Mouse (Mus musculus) heart, embryonic 16.5 days (tissue): ENCODE results near the gene Cdhr2. TPM values are rescaled to one million over a fixed set of nuclear protein-coding genes. Genes with fewer than 3 reads are reported as not detected.

Experiments
- ATAC-seq: fragments of 200-750 bp; cut with Nextera tagmentation; replicated peaks from 2 replicates; pipeline ENCODE4 v1.8.0; 2017; ENCODE audit warnings: moderate number of reproducible peaks; ENCODE audit not compliant: insufficient read depth, low FRiP score; ENCODE audit errors: extremely low read depth
- H3K27ac ChIP-seq: fragments of 300-500 bp; sonication (generic); 2 replicates; pipeline ENCODE4 v1.5.1; 2014; ENCODE audit warnings: mild to moderate bottlenecking, low read length, control low read depth, moderate library complexity
- H3K27me3 ChIP-seq: fragments of 300-500 bp; sonication (generic); 2 replicates; pipeline ENCODE4 v1.6.1; 2014; ENCODE audit warnings: low read length, mixed read lengths; ENCODE audit not compliant: control insufficient read depth, insufficient read depth
- H3K36me3 ChIP-seq: fragments of 300-500 bp; sonication (generic); 2 replicates; pipeline ENCODE4 v1.6.1; 2014; ENCODE audit not compliant: control insufficient read depth, insufficient read depth
- H3K4me1 ChIP-seq: fragments of 300-500 bp; sonication (generic); 2 replicates; pipeline ENCODE4 v1.6.1; 2014; ENCODE audit warnings: low read length, mixed read lengths; ENCODE audit not compliant: control insufficient read depth, insufficient read depth
- H3K4me2 ChIP-seq: fragments of 300-500 bp; sonication (generic); 2 replicates; pipeline ENCODE4 v1.6.1; 2014; ENCODE audit warnings: low read depth, mild to moderate bottlenecking, control low read depth, low read length
- H3K4me3 ChIP-seq: fragments of 300-500 bp; sonication (generic); 2 replicates; pipeline ENCODE4 v1.5.1; 2014; ENCODE audit warnings: mild to moderate bottlenecking, control low read depth, low read length
- H3K9ac ChIP-seq: fragments of 300-500 bp; sonication (generic); 2 replicates; pipeline ENCODE4 v1.6.1; 2014; ENCODE audit warnings: low read length, control low read depth
- H3K9me3 ChIP-seq: fragments of 300-500 bp; sonication (generic); replicated peaks from 2 replicates; pipeline ENCODE4 v1.6.1; 2016; ENCODE audit warnings: low read length; ENCODE audit not compliant: control insufficient read depth
- WGBS: fragments of 180-500 bp; shearing (Covaris S2); extraction: QIAGEN DNeasy Blood & Tissue Kit; methylation state at CpG from one replicate; pipeline ENCODE4 v1.1.7; 2014; 5-methylcytosine and 5-hydroxymethylcytosine counted together
- polyA plus RNA-seq: library from polyadenylated mRNA; unstranded; fragments of >200 nt; fragmentation: Nextera tagmentation; extraction: Ambion mirVana; gene quantifications from 2 replicates; pipeline ENCODE4 v1.2.1, GENCODE M21; 2015

Cdhr2 gene
- 0.04 and 0.89 TPM in 2 replicates for polyA plus RNA-seq

- no peak for ATAC-seq
- Histone ChIP-seq H3K4me1 (no peaks in the 10 kb centered on the region), H3K4me3 (no peak within 1 kb of the TSS), H3K36me3 (no peaks in the 10 kb centered on the region), H3K27me3 (peaks cover 5% of the 10 kb centered on the region; the same call in 1 of the 2 replicates), H3K27ac (no peak within 1 kb of the TSS), H3K4me2 (no peak within 1 kb of the TSS), H3K9me3 (no peaks in the 10 kb centered on the region), H3K9ac (no peak within 1 kb of the TSS)
- WGBS: 69% methylated on average over 5 of the region's 5 CpGs
Measured at GRCm38 (mm10) chr13:54701243-54701642, at the start of gene Cdhr2. Gene Cdhr2 (plus strand): TSS chr13:54701461.

DNA sequence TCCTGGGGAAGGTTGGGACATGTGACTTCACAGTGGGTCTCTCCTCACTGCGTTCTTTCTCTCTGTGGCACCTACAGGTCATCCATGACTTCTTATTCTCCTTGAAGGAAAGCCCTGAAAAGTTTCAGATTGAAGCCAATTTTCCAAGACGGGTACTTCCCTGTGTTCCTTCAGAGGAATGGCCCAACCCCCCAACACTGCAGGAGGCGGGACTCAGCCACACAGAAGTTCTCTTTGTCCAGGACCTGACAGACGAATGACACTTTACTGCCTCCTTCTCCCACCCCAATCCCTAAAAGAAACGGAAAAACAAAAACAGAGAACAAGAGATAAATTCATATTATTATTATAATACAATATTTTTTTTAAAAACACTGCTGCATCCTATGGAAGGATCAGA lies 40.4 kb upstream of the Cdhr2 start:
- Histone ChIP-seq H3K27ac (no peak overlapping the region), H3K27me3 (no peaks in the 10 kb centered on the region), H3K4me2 (no peak overlapping the region), H3K9me3 (no peaks in the 10 kb centered on the region), H3K4me3 (no peak overlapping the region), H3K9ac (no peak overlapping the region), H3K36me3 (peaks cover 52% of the 10 kb centered on the region), H3K4me1 (no peaks in the 10 kb centered on the region)
- WGBS: 75% methylated on average over 5 of the region's 5 CpGs
- no peak for ATAC-seq

DNA sequence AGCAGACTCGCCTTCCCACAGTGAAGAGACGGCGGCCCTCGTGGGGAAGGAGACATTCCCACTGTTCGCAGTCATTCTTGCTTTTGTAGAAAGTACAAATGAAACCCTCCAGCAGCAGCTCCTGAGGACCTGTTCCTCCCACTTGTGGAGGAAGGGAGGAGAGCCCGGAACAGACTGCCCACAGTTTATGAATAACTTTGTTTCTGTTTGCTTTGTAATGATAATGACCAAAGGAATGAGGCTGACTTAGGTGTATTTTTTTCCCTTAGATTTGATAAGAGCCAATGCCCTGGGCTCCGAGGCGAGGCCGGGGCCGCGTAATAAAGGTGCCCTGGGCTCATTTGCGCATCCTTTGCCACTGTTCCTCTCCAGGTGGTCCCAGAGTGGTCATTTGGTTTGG lies 39.9 kb upstream of the Cdhr2 start:
- Histone ChIP-seq H3K36me3 (peaks cover 48% of the 10 kb centered on the region), H3K27me3 (no peaks in the 10 kb centered on the region), H3K27ac (no peak overlapping the region), H3K4me2 (no peak overlapping the region), H3K4me1 (no peaks in the 10 kb centered on the region), H3K9ac (no peak overlapping the region), H3K9me3 (no peaks in the 10 kb centered on the region), H3K4me3 (no peak overlapping the region)
- ATAC-seq: no peak
- WGBS: 88% methylated on average over 12 of the region's 12 CpGs

- Histone ChIP-seq H3K4me3 (no peak overlapping the region), H3K4me2 (no peak overlapping the region), H3K9me3 (no peaks in the 10 kb centered on the region), H3K4me1 (no peaks in the 10 kb centered on the region), H3K9ac (no peak overlapping the region), H3K36me3 (peaks cover 25% of the 10 kb centered on the region), H3K27ac (no peak overlapping the region), H3K27me3 (no peaks in the 10 kb centered on the region)
- 79% methylated on average over 4 of the region's 4 CpGs for WGBS
- no peak for ATAC-seq
Measured at GRCm38 (mm10) chr13:54663999-54664398, 37.3 kb upstream of the Cdhr2 start.

DNA sequence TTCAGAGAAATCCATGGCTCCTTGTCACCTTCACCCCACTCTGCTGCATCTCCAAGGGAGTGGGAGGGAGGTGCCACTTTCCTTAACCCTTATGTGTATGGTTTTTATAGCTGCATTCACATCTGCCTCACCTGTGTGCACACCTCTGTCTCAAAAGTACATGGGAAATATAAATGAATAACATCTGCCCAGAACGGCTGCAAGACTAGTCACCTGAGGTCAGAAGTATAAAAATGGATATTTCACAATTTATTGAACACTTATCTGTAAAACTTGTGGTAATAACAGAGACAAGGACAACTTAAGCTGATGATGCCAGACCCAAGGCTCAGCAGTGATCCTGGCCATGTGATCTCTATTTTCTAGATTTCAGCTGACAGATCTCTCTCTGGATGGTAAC lies 36.8 kb upstream of the Cdhr2 start:
- Histone ChIP-seq H3K4me2 (no peak overlapping the region), H3K27ac (no peak overlapping the region), H3K27me3 (no peaks in the 10 kb centered on the region), H3K36me3 (peaks cover 24% of the 10 kb centered on the region), H3K4me1 (no peaks in the 10 kb centered on the region), H3K4me3 (no peak overlapping the region), H3K9ac (no peak overlapping the region), H3K9me3 (no peaks in the 10 kb centered on the region)
- 93% methylated on average over 1 of the region's 1 CpGs for WGBS
- ATAC-seq: no peak

GRCm38 (mm10) chr13:54665062-54665461 lies 36.2 kb upstream of the Cdhr2 start:
- no peak overlapping the region for H3K4me3 ChIP-seq
- no peak overlapping the region for H3K9ac ChIP-seq
- H3K4me1 ChIP-seq: no peaks in the 10 kb centered on the region
- peaks cover 23% of the 10 kb centered on the region for H3K36me3 ChIP-seq
- WGBS: 93% methylated on average over 7 of the region's 7 CpGs
- no peak overlapping the region for H3K4me2 ChIP-seq
- H3K27me3 ChIP-seq: no peaks in the 10 kb centered on the region
- H3K9me3 ChIP-seq: no peaks in the 10 kb centered on the region
- H3K27ac ChIP-seq: no peak overlapping the region
- ATAC-seq: no peak

DNA sequence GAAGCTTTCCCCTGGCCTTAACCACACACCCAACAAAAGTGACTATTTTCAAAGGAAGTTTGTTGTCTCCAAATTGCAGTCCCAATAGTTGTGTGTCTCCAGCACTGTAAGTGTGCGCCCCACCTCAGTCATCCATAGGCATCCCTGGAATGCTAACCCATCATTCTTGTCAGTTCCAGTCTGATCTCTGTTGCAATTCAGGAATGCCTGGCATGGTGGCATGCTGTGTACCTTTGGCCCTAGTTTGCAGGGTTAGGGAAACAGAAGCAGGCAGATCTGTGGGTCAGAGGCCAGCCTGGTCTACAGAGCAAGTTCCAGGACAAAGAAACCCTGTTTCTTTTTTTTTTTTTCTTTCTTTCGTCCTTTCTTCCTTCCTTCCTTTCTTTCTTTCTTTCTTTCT lies 30.8 kb upstream of the Cdhr2 start:
- H3K4me3 ChIP-seq: no peak overlapping the region
- H3K27ac ChIP-seq: no peak overlapping the region
- no peaks in the 10 kb centered on the region for H3K4me1 ChIP-seq
- no peak for ATAC-seq
- H3K27me3 ChIP-seq: no peaks in the 10 kb centered on the region
- no peak overlapping the region for H3K4me2 ChIP-seq
- WGBS: 62% methylated on average over 2 of the region's 2 CpGs
- no peak overlapping the region for H3K9ac ChIP-seq
- H3K36me3 ChIP-seq: no peaks in the 10 kb centered on the region
- H3K9me3 ChIP-seq: no peaks in the 10 kb centered on the region

DNA sequence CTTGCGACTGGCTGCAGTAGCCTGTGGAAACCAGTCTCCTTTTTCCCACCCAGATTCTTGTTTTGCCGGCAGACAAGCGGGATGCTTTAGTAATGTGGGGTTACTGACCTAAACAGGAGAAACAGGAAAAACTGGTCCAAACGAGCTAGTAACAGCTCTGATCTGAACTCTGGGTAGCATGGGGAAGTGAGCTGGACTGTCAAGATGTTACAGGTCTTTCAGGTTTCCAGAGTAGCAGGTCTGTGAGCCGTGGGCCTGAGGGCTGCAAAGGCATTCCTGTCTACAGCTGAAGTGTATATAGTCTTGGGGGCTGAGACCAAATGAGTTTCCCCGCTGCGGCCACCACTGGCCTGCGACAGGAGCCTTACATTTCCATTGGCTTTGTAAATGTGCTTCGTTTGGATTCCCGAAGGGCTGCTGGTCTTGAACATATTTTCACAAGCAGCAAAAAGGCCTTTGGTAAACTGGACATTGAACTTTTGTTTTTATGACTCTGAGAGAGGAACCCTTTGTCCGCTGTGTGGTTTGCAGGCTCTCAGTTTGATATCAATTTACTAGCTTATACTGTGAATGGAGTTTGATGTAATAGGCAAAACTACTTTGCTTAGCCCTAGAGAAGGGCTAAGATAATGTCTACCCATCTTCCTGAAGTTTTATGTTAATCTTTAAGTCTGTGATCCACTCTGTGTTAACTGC lies 25.2 kb upstream of the Cdhr2 start:
- 60% methylated on average over 11 of the region's 11 CpGs for WGBS
- Histone ChIP-seq H3K27me3 (no peaks in the 10 kb centered on the region), H3K4me3 (no peak overlapping the region), H3K9ac (no peak overlapping the region), H3K4me1 (no peaks in the 10 kb centered on the region), H3K4me2 (no peak overlapping the region), H3K9me3 (no peaks in the 10 kb centered on the region), H3K36me3 (peaks cover 12% of the 10 kb centered on the region), H3K27ac (no peak overlapping the region)
- ATAC-seq: no peak

DNA sequence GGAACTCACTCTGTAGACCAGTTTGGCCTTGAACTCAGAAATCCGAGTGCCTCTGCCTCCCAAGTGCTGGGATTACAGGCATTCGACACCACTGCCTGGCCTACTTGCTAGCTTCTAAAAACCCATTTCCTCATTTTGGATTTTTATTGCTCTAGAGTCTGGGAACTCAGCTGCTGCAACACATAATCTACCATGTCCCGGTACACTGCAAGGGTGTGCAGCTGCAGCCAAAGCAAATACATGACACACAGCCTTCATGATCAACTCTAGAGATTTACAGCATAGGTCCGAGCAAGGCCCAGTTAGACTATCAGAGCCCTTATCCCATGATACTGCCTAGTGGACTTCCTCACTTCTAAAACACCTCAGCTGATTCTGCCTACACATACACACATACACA lies 23.0 kb upstream of the Cdhr2 start:
- WGBS: 67% methylated on average over 4 of the region's 4 CpGs
- Histone ChIP-seq H3K36me3 (peaks cover 33% of the 10 kb centered on the region), H3K27me3 (no peaks in the 10 kb centered on the region), H3K27ac (no peak overlapping the region), H3K4me3 (no peak overlapping the region), H3K9me3 (no peaks in the 10 kb centered on the region), H3K9ac (no peak overlapping the region), H3K4me1 (no peaks in the 10 kb centered on the region), H3K4me2 (no peak overlapping the region)
- no peak for ATAC-seq
